Mouse (Mus musculus) spleen, adult 2 months (tissue): ENCODE data around the gene Il27. TPM values are rescaled to one million over a fixed set of nuclear protein-coding genes. Genes with fewer than 3 reads are reported as not detected.

Source experiments
- DNase-seq, 2 experiments: peaks; one replicate each; pipeline versions ENCODE4 v3.0.0 to v3.0.0-alpha.2; 2012 to 2021; ENCODE audit warnings: low spot score in 2 of 2, low read depth in 1 of 2
- H3K27ac ChIP-seq: fragments of 200-500 bp; 2 replicates; pipeline ENCODE4 v1.5.1; 2012; ENCODE audit warnings: low read length, inconsistent platforms; ENCODE audit not compliant: insufficient read depth
- H3K27me3 ChIP-seq: fragments of 200-500 bp; 2 replicates; pipeline ENCODE4 v1.6.1; 2012; ENCODE audit warnings: mild to moderate bottlenecking, moderate library complexity, low read length, inconsistent platforms; ENCODE audit not compliant: control insufficient read depth, insufficient read depth
- H3K36me3 ChIP-seq: fragments of 200-500 bp; 2 replicates; pipeline ENCODE4 v1.6.1; 2012; ENCODE audit warnings: mild to moderate bottlenecking, low read length, inconsistent platforms; ENCODE audit not compliant: control insufficient read depth, insufficient read depth
- H3K4me1 ChIP-seq: fragments of 200-500 bp; 2 replicates; pipeline ENCODE4 v1.6.1; 2011; ENCODE audit warnings: inconsistent platforms; ENCODE audit not compliant: control insufficient read depth, insufficient read depth, insufficient read length
- H3K4me3 ChIP-seq: fragments of 200-500 bp; 2 replicates; pipeline ENCODE4 v1.5.1; 2011; ENCODE audit warnings: mild to moderate bottlenecking, inconsistent platforms; ENCODE audit not compliant: insufficient read depth, insufficient read length; ENCODE audit errors: extremely low read depth
- CTCF ChIP-seq: fragments of 200-500 bp; IDR thresholded peaks from 2 replicates; pipeline ENCODE4 v1.5.1; 2011; ENCODE audit warnings: mild to moderate bottlenecking, inconsistent platforms; ENCODE audit not compliant: insufficient read depth, insufficient read length, insufficient replicate concordance; ENCODE audit errors: extremely low read depth
- POLR2A ChIP-seq: fragments of 200-500 bp; IDR thresholded peaks from 2 replicates; pipeline ENCODE4 v1.6.1; 2011; ENCODE audit warnings: low read depth, low read length, inconsistent platforms
- WGBS: fragments of 180-500 bp; shearing (Covaris S2); methylation state at CpG from one replicate; pipeline ENCODE4 v1.1.7; 2018; 5-methylcytosine and 5-hydroxymethylcytosine counted together
- polyA plus RNA-seq: library from polyadenylated mRNA; depleted of rRNA; stranded (reverse); fragments of >200 nt; gene quantifications from 2 replicates; pipeline ENCODE4 v1.2.3, GENCODE M21; 2012

Il27 gene
- polyA plus RNA-seq, 1 experiment, result 0.79 TPM

DNA sequence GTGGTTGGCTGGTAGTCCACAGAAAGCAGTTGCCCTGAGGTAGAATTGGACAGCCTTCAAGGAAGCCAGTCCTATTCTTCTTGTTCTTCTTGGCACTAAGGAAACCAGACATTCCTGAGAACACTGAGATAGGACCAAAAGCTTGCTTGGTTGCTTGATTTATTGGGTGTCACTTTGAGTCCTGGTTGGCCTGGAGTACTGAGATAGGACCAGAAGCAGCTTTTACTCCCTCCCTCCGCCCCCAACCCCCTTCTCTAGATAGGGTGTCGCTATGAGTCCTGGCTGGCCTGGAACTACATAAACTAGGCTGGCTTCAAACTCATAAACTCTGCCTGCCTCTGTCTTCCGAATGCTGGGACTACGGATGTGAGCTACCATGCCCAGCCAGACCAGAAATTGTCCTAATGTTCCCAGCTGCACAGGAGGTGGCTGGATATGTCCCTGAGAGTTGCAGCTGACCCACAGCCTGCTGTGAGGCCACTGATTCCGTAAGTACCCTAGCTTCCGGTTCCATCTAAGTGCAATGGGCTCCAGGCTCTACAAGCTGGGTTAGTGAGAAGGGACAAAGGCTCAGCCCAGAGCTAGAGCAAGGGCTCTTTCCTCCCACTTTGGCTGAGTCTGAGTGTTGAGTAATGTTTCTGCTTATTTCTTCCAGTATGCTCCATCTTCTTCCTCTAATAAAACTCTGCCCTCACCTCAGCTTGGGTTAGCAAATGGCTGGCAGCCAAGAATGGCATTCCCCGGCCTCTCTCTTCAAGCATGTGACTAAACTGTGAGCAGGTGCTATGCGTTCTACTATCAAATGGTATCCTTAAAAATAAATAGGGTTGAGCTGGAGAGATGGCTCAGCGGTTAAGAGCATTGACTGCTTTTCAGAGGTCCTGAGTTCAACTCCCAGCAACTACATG is 27.0 kb upstream of the Il27 start:
- H3K27ac ChIP-seq, result no peak overlapping the region
- no peaks in the 10 kb centered on the region; the same call in 1 of the 2 replicates for H3K4me1 ChIP-seq
- DNase-seq, result no peak
- 74% methylated on average over 9 of the region's 9 CpGs for WGBS
- no peak for TF ChIP-seq POLR2A
- no peak for TF ChIP-seq CTCF
- H3K4me3 ChIP-seq, result no peak overlapping the region
- no peaks in the 10 kb centered on the region for H3K27me3 ChIP-seq
- no peaks in the 10 kb centered on the region for H3K36me3 ChIP-seq

DNA sequence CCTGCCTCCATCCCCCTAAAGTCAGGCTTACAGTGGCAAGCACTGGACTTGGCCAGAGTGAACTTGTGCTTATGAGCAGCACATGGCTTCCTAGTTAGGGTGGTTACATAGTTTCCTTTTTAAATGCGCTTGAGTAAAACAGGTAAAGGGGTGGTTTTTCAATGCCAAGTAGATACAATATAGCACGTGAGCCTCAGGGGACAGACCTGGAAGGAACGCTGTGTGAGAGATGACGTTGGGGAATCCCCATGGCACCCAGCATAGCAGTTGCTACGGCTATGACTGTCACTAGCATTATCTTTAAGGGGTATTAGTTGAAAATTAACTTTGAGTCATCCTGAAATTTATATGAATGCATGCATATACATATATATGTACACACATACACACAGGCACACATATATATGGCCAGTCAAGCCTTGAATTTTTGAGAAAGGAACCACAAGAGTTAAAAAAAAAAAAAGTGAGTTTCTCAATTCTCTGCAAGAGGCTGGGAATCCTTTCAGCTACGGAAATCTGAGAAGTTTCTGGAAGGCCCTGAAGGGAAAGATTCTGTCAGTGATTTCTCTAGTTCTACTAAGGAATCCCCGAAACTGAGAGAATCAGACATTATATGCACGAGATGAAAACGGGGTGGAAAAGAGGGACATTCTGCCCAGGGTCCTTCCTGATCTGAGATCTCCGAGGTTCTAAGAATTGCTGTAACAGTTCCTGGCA is 25.0 kb upstream of the Il27 start:
- Histone ChIP-seq H3K36me3 (no peaks in the 10 kb centered on the region), H3K4me1 (no peaks in the 10 kb centered on the region), H3K27me3 (no peaks in the 10 kb centered on the region), H3K4me3 (no peak overlapping the region), H3K27ac (no peak overlapping the region)
- TF ChIP-seq CTCF (no peak), POLR2A (no peak)
- 74% methylated on average over 10 of the region's 10 CpGs for WGBS
- peak in 1 of 2 experiments; percentile 14 for DNase-seq

DNA sequence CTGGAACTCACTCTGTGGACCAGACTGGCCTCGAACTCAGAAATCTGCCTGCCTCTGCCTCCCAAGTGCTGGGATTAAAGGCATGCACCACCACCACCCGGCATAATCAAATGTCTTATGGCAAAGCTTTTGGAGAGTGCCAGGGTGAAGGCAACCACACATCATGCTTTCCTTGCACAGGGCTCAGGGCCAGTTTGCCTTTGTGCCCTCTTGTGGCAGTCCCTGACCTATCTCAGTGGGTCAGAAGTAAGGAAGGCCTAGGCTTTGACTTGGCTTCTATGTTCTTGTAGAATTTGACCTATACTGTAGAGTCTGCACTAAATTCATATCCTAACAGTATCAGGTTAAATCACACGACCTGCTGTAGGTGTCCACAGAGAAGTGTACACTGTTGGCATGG is 22.0 kb upstream of the Il27 start:
- TF ChIP-seq CTCF (no peak), POLR2A (no peak)
- Histone ChIP-seq H3K36me3 (no peaks in the 10 kb centered on the region), H3K27ac (no peak overlapping the region), H3K27me3 (no peaks in the 10 kb centered on the region), H3K4me3 (no peak overlapping the region), H3K4me1 (no peaks in the 10 kb centered on the region)
- 76% methylated on average over 3 of the region's 3 CpGs for WGBS
- DNase-seq, result no peak

DNA sequence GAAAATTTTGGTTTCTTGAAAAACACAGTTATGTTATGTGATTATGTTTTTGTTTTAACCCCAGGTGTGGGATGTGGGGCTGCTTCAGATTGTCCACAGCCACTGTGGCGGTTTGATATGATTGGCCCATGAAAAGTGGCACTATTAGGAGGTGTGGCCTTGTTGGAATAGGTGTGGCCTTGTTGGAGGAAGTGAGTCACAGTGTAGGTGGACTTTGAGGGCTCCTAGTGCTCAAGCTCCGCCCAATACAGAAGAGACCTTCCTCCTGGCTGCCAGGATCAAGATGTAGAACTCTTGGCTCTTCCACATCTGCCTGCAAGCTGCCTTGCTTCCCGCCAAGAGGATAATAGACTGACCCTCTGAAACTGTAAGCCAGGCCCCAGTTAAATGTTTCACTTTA is 18.0 kb upstream of the Il27 start:
- Histone ChIP-seq H3K4me1 (no peaks in the 10 kb centered on the region), H3K36me3 (no peaks in the 10 kb centered on the region), H3K4me3 (no peak overlapping the region), H3K27ac (no peak overlapping the region), H3K27me3 (no peaks in the 10 kb centered on the region)
- no peak for DNase-seq
- TF ChIP-seq POLR2A (no peak), CTCF (no peak)
- 86% methylated on average over 3 of the region's 3 CpGs for WGBS

DNA sequence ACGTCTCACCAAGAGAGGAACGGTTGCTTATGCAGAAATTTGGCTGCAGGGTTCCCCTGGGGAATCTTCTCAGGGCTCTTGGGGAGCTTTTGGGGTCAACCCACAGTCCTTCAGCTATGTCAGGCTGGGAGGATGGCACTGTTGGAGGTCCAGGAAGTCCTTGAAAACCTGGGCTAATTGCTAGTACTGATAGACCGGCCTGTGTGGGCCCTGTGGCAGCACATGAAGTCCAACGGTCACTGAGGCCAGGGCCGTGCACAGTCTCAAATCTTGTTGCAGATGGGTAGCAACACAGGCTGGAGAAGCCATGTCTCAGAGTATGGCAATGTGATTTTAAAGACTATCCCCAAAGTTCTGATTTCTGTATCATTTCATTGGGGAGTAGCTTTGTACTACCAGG is 13.1 kb upstream of the Il27 start:
- no peak overlapping the region for H3K27ac ChIP-seq
- no peaks in the 10 kb centered on the region for H3K36me3 ChIP-seq
- H3K27me3 ChIP-seq, result no peaks in the 10 kb centered on the region
- no peak overlapping the region for H3K4me3 ChIP-seq
- no peak for TF ChIP-seq POLR2A
- WGBS, result 62% methylated on average over 5 of the region's 5 CpGs
- no peak for DNase-seq
- H3K4me1 ChIP-seq, result peaks cover 2% of the 10 kb centered on the region; the same call in 1 of the 2 replicates

DNA sequence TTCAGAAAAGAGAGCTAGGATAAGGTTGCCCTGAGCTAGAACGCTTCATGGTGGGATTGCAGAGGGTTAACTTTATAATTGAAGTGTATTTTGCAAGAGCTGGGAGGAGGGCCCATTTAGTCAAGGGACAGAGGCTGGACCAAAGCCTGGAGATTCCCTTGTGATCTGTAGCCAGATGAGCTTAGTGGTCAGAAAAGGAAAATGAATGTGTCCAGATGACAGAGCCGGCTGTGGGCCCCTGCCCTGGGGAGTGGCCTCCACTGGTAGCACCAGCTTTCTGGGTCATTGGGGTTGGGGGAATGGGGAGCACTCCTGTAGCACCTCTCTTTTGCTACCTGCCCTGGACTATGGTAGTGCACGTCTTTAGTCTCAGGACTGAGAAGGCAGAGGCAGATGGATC is 12.3 kb upstream of the Il27 start:
- DNase-seq, result no peak

DNA sequence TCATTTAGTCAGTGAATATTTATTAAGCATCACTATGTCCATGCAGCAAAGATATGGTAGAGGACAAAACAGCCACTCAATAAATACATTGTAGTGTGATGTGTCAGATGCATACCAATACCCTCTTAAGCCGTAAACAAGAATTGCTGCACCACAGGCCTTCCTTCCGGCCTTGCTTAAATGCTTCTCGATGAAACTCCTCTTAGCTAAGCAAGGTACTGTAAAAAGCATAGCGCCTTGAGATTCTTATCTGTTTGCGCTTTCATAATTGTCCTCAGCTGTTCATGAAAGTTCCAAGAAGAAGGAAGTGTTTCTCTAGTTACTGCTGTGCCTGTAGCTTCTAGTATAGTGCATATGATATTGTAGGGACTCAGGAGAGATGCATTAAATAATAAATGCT is 11.9 kb upstream of the Il27 start:
- Histone ChIP-seq H3K4me1 (peaks cover 2% of the 10 kb centered on the region; the same call in 1 of the 2 replicates), H3K4me3 (no peak overlapping the region), H3K27ac (no peak overlapping the region; the same call in 1 of the 2 replicates), H3K27me3 (no peaks in the 10 kb centered on the region), H3K36me3 (no peaks in the 10 kb centered on the region)
- no peak for DNase-seq
- no peak for TF ChIP-seq CTCF
- 45% methylated on average over 5 of the region's 5 CpGs for WGBS

More for the DNA sequence above, 12.3 kb upstream of the Il27 start:
- peak overlapping the region; percentile 52 for H3K27ac ChIP-seq
- no peaks in the 10 kb centered on the region for H3K27me3 ChIP-seq
- TF ChIP-seq CTCF (no peak), POLR2A (no peak)
- H3K36me3 ChIP-seq, result no peaks in the 10 kb centered on the region
- H3K4me3 ChIP-seq, result no peak overlapping the region
- peaks cover 2% of the 10 kb centered on the region; the same call in 1 of the 2 replicates for H3K4me1 ChIP-seq
- 85% methylated on average over 3 of the region's 3 CpGs for WGBS
